Mouse (Mus musculus) thymus, postnatal 25 days (tissue): Measurements from ENCODE around the gene Wsb1.
"Not testable (repeated sequence)": the region's sequence is repeated elsewhere in the genome, so short reads cannot be mapped to it uniquely, and the experiment has no call there.

ENCODE experiments used
- DNase-seq: peaks from one replicate; pipeline ENCODE4 v3.0.0; 2022

Wsb1 gene

GRCm38 (mm10) chr11:79260126-79260525, 5.7 kb upstream of the Wsb1 start:
- not testable (repeated sequence) for DNase-seq

DNA sequence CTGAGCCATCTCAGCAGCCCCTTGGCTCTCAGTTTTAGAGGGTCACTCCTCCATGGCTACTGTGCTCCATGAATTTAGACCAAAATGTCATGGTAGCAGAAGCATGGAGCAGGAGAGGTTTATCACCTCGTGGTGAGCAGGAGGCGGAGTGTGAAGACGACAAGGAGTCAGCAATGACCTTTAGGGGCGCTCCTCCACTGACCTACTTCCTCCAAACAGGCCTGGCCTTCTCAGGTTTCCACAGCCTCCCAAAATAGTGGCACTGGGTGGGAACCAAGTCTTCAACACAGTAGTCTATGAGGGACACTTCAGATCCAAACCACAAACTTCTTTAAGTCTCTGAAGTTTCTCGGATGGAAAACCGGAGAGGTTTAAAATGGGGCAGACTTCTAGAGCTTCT, 4.3 kb upstream of the Wsb1 start:
- DNase-seq: no peak

GRCm38 (mm10) chr11:79253542-79254390, 705 bp downstream of the Wsb1 start:
- DNase-seq: peak; percentile 65

GRCm38 (mm10) chr11:79252881-79253541, 1.5 kb downstream of the Wsb1 start:
- peak; percentile 16 for DNase-seq

GRCm38 (mm10) chr11:79239024-79239423, 15.4 kb downstream of the Wsb1 start:
- no peak for DNase-seq

GRCm38 (mm10) chr11:79238398-79238752, 16.1 kb downstream of the Wsb1 start:
- DNase-seq: no peak

GRCm38 (mm10) chr11:79237644-79238397, 16.6 kb downstream of the Wsb1 start:
- no peak for DNase-seq

DNA sequence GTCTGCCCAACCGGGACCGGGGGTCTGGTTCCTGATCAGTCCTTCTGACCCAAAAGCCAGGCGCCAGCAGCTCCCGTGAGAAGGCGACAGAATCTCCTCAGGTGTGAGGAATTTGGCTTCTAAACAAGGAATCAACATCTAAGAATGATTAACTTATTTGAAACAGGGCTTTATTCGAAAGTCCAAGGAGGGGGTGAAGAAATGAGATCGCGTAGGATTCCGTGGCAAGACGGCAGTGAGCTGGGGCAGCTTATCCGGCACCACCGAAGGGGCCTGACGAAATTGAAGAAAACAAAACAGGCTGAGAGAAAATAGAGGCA, 24.3 kb downstream of the Wsb1 start:
- DNase-seq: no peak

DNA sequence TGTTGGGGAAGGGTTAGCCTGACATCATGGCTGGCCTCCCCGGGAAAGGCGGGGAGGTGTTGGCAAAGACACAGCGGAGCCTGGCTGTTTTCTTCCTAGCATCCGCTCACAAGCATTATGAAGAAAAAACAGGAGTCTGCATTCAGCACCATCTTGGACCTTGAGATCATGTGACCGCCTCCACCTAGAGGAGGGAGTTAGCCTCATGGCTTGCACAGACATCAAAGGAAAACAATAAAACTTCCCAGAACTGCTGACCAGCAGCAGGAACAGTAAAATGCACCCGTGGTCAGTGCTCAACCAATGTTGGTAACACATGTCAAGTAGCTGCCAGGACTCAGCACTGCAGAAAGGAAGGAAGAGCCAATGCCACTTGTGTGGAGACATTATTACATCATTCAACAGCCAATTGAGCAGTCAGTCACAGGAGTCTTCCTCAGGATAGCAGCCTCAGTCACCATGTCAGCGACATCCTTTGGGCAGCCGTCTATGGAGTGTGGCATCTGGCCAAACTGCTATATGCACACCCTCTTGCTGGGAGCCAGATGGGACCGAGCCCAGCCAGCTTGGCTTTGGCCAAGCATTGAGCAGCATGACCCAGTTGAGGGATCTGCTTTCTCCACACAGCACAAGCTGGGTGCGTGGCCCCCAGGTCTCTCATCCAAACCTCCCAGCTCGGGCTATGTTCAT, 24.8 kb downstream of the Wsb1 start:
- DNase-seq: no peak

- no peak for DNase-seq
Measured at GRCm38 (mm10) chr11:79229057-79229504, 25.4 kb downstream of the Wsb1 start.

GRCm38 (mm10) chr11:79228089-79228488, 26.4 kb downstream of the Wsb1 start:
- no peak for DNase-seq

- no peak for DNase-seq
Measured at GRCm38 (mm10) chr11:79225371-79226155, 28.9 kb downstream of the Wsb1 start.

- DNase-seq: peak; percentile 85
Measured at GRCm38 (mm10) chr11:79224562-79225280, 29.8 kb downstream of the Wsb1 start.

DNA sequence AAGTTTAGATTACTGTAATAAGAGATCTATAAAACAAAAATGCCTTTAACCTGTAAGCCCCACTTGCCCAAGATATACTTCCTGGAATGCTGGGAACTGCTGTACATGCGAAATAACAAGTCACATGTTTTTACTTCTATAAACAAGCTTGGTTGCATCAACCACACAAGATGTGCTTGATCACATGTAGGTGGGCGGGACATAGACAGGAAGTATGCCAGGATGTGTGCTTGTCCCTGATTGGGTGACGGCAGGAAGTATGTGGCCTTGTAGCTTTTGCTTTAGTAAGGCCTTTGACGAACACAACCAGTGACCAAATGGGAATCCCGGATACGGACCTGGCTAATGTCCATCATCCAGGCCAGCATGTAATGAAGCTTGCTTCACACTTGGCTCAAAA, 31.1 kb downstream of the Wsb1 start:
- DNase-seq: peak; percentile 20

DNA sequence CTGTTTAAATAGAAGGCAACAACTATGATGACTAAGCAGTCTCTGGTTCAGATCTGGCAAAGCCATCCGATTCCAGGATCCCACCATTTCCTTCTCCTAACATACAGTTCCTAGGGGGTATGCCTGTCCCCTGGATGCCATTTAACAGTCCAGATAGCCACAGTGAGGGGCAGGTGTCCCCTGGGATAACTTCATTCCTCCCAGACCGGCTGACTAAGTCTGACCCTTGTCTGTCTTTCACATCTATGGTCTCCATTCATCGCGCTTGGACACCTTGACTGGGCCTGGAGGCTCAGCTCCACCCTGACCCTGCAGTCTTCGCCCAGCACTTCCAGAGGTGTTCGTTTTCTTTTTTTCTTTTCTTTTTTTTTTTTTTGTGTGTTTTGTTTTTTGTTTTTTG, 31.8 kb downstream of the Wsb1 start:
- no peak for DNase-seq

DNA sequence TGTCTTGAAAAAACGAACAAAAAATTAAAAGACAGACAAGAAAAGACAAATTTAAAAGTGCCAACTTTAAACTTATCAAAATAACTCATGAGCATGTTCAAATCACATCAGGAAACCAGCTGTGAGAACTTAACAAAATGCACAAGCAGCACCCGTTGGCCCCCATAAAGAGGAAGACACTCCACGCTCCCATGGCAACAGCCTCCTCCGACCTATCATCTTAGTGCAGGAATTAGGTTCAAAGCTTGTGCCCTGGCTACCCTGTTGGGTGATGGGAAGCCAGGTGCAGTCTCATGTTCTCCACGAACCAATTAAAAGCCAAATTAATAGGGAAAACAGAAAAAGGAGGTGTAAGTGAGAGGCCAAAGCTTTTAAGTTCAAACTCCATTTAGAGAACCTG, 32.8 kb downstream of the Wsb1 start:
- DNase-seq: peak; percentile 46

- no peak for DNase-seq
Measured at GRCm38 (mm10) chr11:79218936-79219626, 35.4 kb downstream of the Wsb1 start.

- DNase-seq: no peak
Measured at GRCm38 (mm10) chr11:79218061-79218460, 36.4 kb downstream of the Wsb1 start.

- DNase-seq: no peak
Measured at GRCm38 (mm10) chr11:79217133-79217532, 37.3 kb downstream of the Wsb1 start.

- DNase-seq: no peak
Measured at GRCm38 (mm10) chr11:79215539-79215938, 38.9 kb downstream of the Wsb1 start.

DNA sequence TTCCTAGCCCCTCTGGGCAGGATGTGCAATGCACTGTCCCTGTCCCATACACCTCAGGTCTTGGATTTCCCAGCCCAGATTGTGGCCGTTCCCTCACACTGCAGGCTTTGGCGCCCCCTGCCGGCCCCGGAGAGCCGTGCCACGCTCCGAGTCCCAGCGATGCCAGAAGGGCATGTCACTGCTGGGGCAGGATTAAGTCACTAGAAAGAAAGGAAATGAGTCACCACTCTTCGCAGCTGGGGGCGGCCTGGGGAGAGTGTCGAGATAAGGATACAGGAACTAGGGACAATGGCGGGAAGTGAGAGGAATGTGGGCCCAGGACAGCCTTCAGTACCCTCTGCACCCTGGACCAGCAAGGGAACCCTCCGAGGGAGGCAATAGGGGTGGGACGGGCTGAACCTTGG, 40.5 kb downstream of the Wsb1 start:
- DNase-seq: peak; percentile 92
